Mouse (Mus musculus): ENCODE data around the gene Poc1b. TPM values are rescaled to one million over a fixed set of nuclear protein-coding genes. Genes with fewer than 3 reads are reported as not detected.
"Not testable (repeated sequence)": the region's sequence is repeated elsewhere in the genome, so short reads cannot be mapped to it uniquely, and the experiment has no call there.

The Poc1b gene
- polyA plus RNA-seq, 1 experiment from 2014 or later: 12.2 TPM

DNA sequence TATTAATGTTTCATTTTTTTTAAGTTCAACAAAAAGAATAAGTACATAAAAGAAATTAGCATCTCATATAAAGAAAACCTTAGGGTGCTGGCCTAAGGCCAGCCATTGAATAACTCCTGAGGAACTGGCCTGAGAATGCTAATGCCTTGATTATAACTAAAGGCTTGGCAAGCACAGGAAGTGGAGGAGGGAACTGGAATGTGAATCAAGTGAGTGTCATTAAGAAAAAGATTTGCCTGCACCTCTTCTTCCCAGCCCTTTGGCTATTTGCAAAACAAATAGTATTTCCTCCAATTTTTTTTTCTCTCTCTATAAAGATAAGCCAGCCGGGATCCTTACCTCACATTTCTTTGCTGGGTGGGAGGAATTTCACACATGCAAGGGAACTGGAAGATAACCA lies 95.0 kb downstream of the Poc1b start:
- Histone ChIP-seq H3K9me3 (no peaks in the 10 kb centered on the region), H3K27me3 (no peaks in the 10 kb centered on the region), H3K4me1 (replicated peaks) (peaks cover 37% of the 10 kb centered on the region), H3K4me2 (no peak overlapping the region), H3K27ac (replicated peaks) (no peak overlapping the region), H3K9ac (no peak overlapping the region), H3K4me3 (no peak overlapping the region), H3K36me3 (no peaks in the 10 kb centered on the region)
- no peak for ATAC-seq (ENCODE audit: low read depth)
- WGBS: 41% methylated on average over 1 of the region's 1 CpGs

DNA sequence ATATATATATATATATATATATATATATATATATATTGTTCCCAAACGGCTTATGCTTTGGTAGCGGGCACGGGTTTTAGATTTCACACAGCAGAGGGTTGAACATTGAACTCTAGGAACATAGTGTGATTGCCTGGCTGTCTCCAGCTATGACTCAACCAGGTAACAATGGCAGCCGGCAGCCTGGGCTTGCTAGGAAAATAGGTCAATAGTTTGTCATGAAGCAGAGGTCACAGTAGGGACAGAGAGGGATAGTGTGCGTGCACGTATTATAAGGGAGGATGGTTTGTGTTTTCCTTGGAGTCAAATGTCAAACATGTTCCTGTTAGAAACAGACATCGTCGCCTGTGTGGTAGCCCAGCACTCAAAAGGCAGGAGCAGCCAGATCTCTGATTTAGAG lies 95.5 kb downstream of the Poc1b start:
- Histone ChIP-seq H3K9ac (no peak overlapping the region), H3K27ac (replicated peaks) (no peak overlapping the region), H3K4me1 (replicated peaks) (peaks cover 31% of the 10 kb centered on the region), H3K36me3 (no peaks in the 10 kb centered on the region), H3K9me3 (no peaks in the 10 kb centered on the region), H3K4me3 (no peak overlapping the region), H3K27me3 (no peaks in the 10 kb centered on the region), H3K4me2 (no peak overlapping the region)
- 57% methylated on average over 8 of the region's 8 CpGs for WGBS
- ATAC-seq (ENCODE audit: low read depth): no peak

DNA sequence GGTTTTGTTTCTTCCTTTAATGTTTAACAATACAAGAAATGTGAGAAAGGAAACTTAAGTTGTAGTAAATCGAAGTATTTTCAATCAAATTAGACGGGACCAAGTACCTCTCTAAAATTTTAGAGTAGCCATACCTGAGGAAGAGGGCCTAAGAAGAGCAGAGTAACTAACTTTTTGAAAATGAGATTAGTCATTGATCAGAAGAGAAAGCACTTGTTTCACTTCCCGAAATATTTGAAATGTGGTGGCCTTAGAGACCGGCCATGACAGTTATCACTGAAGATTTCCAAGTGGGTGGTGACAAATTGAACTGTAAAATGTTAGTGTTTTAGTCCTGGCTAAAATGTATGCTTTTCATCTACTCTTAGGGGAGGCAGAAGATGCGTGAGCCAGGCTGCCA lies 96.3 kb downstream of the Poc1b start:
- WGBS: 61% methylated on average over 5 of the region's 5 CpGs
- ATAC-seq (ENCODE audit: low read depth): no peak
- H3K4me3 ChIP-seq: peak overlapping the region; percentile 27; the same call in 1 of the 2 replicates

DNA sequence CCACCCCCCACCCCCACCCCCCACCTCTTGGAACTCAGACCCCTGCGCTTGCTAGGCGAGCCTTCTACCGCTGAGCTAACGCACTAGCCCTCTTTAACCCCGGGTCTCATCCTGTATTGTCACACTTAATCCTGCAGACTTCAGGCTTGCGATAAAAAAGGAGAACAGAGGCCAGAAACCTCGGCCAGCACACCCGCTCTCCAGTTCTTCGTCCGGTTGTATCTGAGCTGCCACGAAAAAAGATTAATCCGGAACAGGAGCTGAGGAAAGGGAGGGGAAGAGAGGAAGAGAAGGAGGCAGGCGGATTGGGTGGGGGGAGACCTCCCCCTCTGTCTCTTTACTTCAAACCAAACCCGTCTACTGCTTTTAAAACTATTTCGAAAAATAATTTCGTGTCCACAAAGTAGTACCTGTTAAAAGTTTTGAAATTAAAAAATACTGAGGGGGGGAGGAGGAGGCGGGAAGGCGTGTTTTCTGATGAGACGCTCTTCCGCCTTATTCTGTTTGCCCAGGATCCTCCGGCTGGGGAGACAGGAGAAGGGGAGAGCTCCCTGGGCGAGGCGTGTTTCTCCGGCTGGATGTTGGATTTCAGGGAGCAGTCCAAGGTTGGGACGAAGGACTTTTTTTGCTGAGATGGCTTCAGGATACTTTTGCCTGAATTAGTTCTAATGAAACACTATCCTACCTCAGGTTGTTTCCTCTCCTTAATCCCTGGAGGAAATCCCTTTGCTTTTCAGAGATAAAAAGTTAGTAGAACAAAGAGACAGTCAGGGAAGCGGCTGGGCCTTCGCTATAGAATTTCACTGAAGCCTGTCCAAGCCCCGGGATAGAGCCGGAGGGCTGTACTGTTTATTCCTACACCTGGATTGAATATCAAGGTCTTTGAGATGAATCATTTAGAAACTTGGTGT lies 97.0 kb downstream of the Poc1b start:
- Histone ChIP-seq H3K9ac (peak overlapping the region; percentile 60), H3K9me3 (no peaks in the 10 kb centered on the region), H3K4me1 (replicated peaks) (peaks cover 28% of the 10 kb centered on the region), H3K4me3 (peak overlapping the region; percentile 27), H3K36me3 (no peaks in the 10 kb centered on the region), H3K4me2 (peak overlapping the region; percentile 58), H3K27me3 (no peaks in the 10 kb centered on the region), H3K27ac (replicated peaks) (no peak overlapping the region)
- ATAC-seq (ENCODE audit: low read depth): peak; percentile 64; the same call in 1 of the 2 replicates
- WGBS: 2% methylated on average over 29 of the region's 29 CpGs

More for the DNA sequence above, 96.3 kb downstream of the Poc1b start:
- Histone ChIP-seq H3K27ac (replicated peaks) (no peak overlapping the region), H3K4me1 (replicated peaks) (peaks cover 28% of the 10 kb centered on the region), H3K36me3 (no peaks in the 10 kb centered on the region), H3K9ac (peak overlapping the region; percentile 60; the same call in 1 of the 2 replicates), H3K4me2 (peak overlapping the region; percentile 58), H3K27me3 (no peaks in the 10 kb centered on the region), H3K9me3 (no peaks in the 10 kb centered on the region)

DNA sequence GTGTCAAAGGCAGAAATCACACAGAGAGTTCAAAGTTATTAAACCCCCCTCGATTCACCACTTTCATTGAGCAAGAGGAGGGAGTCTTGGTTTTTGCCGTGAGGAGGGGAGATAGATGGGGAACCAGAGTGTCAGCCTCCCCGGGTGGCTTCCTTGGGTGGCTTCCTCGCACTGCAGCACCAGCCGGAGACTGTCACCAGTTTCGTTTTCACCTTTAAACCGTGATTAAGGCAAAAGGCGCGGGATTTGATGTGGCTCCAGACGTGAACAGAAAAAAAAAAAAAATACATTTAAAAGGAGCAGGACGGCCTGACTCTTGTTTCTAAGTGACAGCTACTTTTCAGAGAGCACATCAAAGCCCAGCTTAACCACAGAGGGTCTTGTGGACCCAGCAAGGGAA lies 97.7 kb downstream of the Poc1b start:
- no peaks in the 10 kb centered on the region for H3K9me3 ChIP-seq
- no peaks in the 10 kb centered on the region for H3K36me3 ChIP-seq
- peak overlapping the region; percentile 58 for H3K4me2 ChIP-seq
- ATAC-seq (ENCODE audit: low read depth): no peak
- no peak overlapping the region for H3K4me3 ChIP-seq
- 0 out of 2 replicates have a peak overlapping the region, but pooled peaks have one; percentile 60 for H3K9ac ChIP-seq
- 14% methylated on average over 11 of the region's 11 CpGs for WGBS
- no peaks in the 10 kb centered on the region for H3K27me3 ChIP-seq
- H3K27ac ChIP-seq (replicated peaks): no peak overlapping the region
- H3K4me1 ChIP-seq (replicated peaks): peaks cover 28% of the 10 kb centered on the region

DNA sequence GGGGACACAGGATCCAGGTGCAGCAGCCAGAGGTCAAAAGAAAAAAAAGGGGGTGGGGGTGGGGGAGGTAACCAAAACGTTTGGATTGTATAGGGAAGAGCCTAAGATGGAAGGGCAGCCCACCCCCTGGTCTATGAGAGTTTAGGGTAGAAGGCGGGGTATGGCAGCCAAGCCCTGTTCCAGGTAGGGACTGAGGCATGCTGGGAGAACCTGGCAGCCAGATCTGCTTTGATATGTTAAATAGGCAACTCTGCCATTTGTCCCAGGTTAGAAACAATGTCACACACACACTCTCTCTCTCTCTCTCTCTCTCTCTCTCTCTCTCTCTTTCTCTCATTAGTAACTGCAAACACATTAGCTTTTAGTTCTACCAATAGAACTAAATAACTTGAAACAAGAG lies 100.3 kb downstream of the Poc1b start:
- H3K27ac ChIP-seq (replicated peaks): no peak overlapping the region
- H3K4me2 ChIP-seq: no peak overlapping the region
- no peaks in the 10 kb centered on the region for H3K27me3 ChIP-seq
- H3K36me3 ChIP-seq: no peaks in the 10 kb centered on the region
- no peak overlapping the region for H3K4me3 ChIP-seq
- ATAC-seq (ENCODE audit: low read depth): no peak
- 47% methylated on average over 2 of the region's 2 CpGs for WGBS
- no peak overlapping the region for H3K9ac ChIP-seq
- peaks cover 18% of the 10 kb centered on the region for H3K4me1 ChIP-seq (replicated peaks)
- H3K9me3 ChIP-seq: no peaks in the 10 kb centered on the region

DNA sequence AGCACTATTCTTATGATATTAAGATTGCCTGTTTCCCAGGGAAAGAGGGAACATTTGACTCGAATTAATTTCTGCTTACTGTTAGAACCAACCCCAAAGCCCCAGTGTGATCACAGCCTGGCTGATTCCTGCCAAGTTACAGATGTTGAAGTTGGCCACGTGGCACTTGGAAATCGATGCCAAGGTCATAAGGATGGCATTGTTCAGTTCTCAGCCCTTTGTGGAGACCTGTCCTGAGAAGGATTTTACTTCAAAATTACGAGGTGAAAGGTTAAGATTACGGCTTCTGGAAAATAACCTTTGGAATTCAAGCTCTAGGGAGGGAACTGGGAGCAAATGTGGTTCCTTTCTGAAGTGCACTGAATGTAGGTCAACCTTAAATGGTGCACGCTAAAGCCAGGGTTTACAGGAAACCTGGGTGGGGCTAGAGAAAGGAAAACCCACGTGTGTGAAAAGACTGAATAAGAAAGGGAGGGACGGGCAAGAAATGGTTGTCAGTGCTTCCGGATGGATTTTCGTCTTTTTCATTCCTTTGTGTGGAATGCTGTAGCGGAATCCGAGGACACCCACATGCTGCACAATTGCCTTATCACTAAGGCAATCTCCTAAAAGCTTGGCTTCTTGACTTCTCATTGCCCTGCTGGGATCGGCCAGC lies 102.4 kb downstream of the Poc1b start:
- no peak for ATAC-seq (ENCODE audit: low read depth)
- Histone ChIP-seq H3K36me3 (no peaks in the 10 kb centered on the region), H3K27ac (replicated peaks) (no peak overlapping the region), H3K4me3 (no peak overlapping the region), H3K4me2 (no peak overlapping the region), H3K9ac (no peak overlapping the region), H3K4me1 (replicated peaks) (peaks cover 3% of the 10 kb centered on the region; the same call in 1 of the 2 replicates), H3K27me3 (no peaks in the 10 kb centered on the region), H3K9me3 (no peaks in the 10 kb centered on the region)
- WGBS: 83% methylated on average over 13 of the region's 13 CpGs

DNA sequence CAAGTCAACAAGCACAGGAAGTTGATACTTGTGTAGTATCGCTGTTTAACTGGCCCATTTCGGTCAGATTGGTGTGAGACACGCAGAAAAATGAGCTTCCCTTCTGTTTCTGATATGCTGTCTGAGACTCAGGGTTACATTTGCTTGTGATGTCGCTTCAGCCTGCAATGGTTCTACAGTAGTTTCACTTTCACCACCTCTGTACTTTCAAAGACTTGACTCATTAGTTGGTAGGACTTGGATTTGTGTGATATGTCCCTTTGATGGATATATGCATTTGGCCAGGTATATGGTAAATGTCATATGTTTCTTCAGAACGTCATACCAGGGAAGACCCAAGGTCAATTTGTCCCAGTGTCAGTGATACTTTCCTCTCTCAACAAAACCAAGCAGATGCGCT lies 104.2 kb downstream of the Poc1b start:
- H3K9me3 ChIP-seq: no peaks in the 10 kb centered on the region
- H3K9ac ChIP-seq: no peak overlapping the region
- no peaks in the 10 kb centered on the region for H3K27me3 ChIP-seq
- 96% methylated on average over 6 of the region's 6 CpGs for WGBS
- no peak overlapping the region for H3K4me2 ChIP-seq
- ATAC-seq (ENCODE audit: low read depth): no peak
- H3K27ac ChIP-seq (replicated peaks): no peak overlapping the region
- H3K4me1 ChIP-seq (replicated peaks): no peaks in the 10 kb centered on the region
- H3K36me3 ChIP-seq: no peaks in the 10 kb centered on the region
- no peak overlapping the region for H3K4me3 ChIP-seq

DNA sequence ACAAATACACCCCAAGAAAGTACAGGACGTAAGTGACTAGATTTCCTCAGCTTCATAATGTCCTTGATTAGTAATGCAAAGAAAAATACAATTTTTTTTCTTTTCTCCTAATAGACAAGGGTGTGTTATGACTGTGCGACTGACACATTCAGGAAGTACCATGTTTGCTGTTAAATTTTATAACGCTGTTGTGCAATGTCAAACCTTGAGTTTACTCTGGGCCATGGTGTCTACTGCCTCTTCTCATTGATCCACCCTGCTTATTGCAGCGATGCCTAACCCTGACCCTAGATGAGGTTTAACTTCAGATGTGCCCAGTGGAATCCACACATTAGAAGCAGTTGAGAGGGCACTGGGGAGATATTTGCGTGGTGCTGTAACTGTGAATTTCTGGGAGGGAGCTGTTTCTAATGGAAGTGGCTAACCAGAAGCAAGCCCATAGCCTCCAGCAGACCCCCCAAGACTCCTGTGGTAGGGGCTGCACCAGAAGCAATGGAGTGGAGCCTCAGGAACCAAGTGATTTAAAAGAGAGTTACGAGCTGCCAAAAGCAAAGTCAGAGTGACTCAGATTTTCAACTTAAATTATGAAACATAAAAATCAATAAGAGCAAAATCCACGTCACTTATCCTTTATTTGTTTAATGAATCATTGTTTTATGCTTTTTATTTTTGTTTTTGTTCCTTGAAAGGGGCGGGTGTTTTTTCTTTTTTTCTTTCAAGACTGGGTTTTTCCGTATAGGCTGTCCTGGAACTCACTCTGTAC lies 104.8 kb downstream of the Poc1b start:
- H3K9me3 ChIP-seq: no peaks in the 10 kb centered on the region
- no peak overlapping the region for H3K27ac ChIP-seq (replicated peaks)
- ATAC-seq (ENCODE audit: low read depth): no peak
- H3K27me3 ChIP-seq: no peaks in the 10 kb centered on the region
- H3K9ac ChIP-seq: no peak overlapping the region
- no peak overlapping the region for H3K4me3 ChIP-seq
- H3K4me2 ChIP-seq: no peak overlapping the region
- no peaks in the 10 kb centered on the region for H3K36me3 ChIP-seq
- WGBS: 87% methylated on average over 9 of the region's 9 CpGs
- H3K4me1 ChIP-seq (replicated peaks): no peaks in the 10 kb centered on the region

DNA sequence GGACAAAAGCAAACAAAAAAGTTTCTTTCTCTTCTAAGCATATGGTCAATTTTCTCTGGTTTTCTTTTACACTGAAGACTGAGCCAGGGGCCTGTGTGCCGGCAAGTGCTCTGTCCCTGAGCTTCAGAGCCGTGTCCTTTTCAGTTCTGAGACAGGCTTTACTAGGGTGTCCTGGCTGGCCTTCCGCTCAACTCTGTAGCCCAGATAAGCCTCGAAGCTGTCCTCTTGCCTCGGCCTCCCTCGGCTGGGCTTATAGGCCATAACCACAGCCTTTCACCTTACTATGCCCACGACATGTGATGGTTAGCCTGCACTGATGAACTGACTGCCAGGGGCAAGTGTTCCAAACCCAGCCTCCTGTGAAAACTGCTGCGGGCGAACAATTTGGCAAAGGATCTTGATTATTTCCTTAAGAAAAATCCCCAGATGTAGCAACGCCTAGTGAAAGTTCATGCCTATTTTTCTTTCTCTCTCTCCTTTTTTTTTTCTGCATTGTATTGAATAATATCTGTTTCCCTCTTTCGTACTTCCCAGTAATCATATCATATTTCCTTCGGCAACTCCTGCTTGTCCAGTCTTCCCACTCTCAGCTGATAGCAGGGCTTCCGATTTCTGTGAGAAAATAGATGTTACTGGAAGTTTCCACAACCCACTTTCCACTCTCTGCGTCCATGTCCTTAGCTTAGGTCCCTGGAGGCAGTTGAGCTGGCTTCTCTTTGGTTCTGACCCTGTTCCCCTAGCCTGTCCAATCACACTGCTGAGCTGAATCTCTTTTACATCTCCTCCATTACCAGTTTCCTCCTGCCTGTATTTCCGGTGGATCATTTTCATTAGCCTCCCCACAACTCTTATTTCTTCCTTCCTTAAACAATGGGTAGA lies 107.8 kb downstream of the Poc1b start:
- Histone ChIP-seq H3K4me3 (no peak overlapping the region), H3K9ac (no peak overlapping the region), H3K27me3 (no peaks in the 10 kb centered on the region), H3K36me3 (no peaks in the 10 kb centered on the region), H3K4me2 (no peak overlapping the region), H3K4me1 (replicated peaks) (no peaks in the 10 kb centered on the region), H3K9me3 (no peaks in the 10 kb centered on the region), H3K27ac (replicated peaks) (no peak overlapping the region)
- WGBS: 85% methylated on average over 15 of the region's 15 CpGs
- ATAC-seq (ENCODE audit: low read depth): no peak

DNA sequence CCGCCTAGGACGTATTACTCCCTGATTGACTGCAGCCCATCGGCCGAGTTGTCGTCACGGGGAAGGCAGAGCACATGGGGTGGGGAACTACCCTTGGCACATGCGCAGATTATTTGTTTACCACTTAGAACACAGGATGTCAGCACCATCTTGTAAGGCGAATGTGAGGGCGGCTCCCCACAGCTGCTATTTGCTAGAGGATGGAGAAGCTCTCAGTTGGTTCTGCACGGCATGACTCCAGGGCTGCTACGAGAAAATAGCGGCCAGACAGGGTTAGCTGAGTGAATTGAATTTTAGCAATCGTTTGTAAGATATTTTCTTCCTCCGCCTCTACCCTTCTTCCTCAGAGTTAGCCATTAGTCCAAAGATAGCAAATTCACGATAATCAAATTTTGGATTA lies 109.7 kb downstream of the Poc1b start:
- not testable (repeated sequence) for H3K4me2 ChIP-seq; ATAC-seq (ENCODE audit: low read depth); H3K9me3 ChIP-seq; H3K36me3 ChIP-seq; H3K27me3 ChIP-seq; H3K9ac ChIP-seq; H3K4me1 ChIP-seq (replicated peaks); H3K27ac ChIP-seq (replicated peaks); H3K4me3 ChIP-seq
- WGBS: 83% methylated on average over 15 of the region's 15 CpGs
